Mouse (Mus musculus) left cerebral cortex, postnatal 25 days (tissue): Measurements from ENCODE around the gene Tex9. TPM values are rescaled to one million over a fixed set of nuclear protein-coding genes. Genes with fewer than 3 reads are reported as not detected.

Source experiments
- DNase-seq, 2 experiments: peaks; one replicate each; pipeline ENCODE4 v3.0.0; 2022; ENCODE audit warnings: low spot score in 2 of 2, mixed read lengths in 1 of 2
- intact Hi-C: fragments of 180-260 bp; cut with DNase I; formaldehyde crosslinking; loops from one replicate; pipeline ENCODE4 v1.15.1; 2025
- total RNA-seq, 2 experiments: library from RNA; stranded (reverse); gene quantifications; 2 replicates each; pipeline ENCODE4 v1.2.3; 2021

Tex9 gene
- 10 to 100 TPM in 1 of 2 experiments, 1 to 10 TPM in 1; 8.3 to 13.9 TPM for total RNA-seq

DNA sequence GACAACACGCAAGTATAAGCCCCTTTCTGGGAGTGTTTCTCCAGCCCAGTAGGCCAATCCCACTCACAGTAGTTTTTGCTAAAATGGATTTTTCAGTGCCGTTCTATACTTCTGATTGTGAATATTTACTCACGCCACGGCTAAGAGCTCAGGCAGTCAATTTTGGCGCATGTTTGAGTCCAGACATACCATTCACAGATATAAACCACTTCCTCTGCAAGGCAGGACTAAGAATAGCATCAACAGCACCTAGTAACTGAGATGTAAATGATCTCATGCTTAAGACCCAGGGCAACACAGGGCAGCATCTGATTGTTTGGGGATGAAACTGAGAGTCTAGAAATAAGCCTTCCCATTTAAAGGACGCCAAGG, at the start of gene Tex9:
Tex9 (minus strand) TSS at position 19 of the 372 bp plus-strand sequence.
- intact Hi-C loops: loop anchor here (2.0 kb wide), 1 partner anchor 39 kb away; no protein-coding TSS in a partner anchor
- no peak for DNase-seq

DNA sequence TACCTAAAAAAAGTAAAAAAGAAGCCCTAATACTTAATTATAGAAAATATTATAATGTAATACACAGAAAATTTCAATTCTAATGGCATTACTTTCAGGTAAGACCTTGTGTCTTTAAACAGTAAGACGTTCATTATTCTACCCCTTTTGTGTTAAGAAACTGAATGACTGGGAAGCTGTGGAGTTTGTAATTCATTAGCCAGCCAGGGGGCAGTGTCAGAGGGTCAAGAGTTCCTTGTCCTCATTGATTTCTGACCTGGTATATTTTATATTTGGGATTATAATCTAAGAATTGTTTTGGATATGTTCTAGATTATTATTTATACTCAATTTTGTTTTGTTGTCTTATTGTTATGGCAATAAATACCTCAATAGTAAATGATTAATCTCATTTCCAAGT, 45.1 kb upstream of the Tex9 start:
- intact Hi-C loops: no loop called here
- DNase-seq: no peak

DNA sequence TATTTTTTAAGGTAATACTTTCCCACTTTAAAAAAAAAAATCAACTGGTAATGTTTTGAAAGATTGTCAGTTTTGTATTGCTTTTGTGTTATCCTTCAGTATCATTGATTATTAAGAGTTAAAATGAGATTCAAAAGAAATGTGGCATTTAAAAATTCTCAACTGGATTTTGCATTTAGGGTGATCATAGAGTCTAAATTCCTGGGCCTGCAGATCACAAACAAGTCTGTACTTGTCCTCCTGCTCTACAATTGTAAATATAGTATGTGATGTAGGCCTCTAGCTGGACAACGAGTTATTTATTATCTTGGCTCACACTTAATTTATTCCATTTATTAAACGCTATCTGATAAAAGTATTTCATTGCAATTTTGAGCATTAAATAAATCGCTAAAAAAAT, 43.4 kb upstream of the Tex9 start:
- intact Hi-C loops: no loop called here
- no peak for DNase-seq

DNA sequence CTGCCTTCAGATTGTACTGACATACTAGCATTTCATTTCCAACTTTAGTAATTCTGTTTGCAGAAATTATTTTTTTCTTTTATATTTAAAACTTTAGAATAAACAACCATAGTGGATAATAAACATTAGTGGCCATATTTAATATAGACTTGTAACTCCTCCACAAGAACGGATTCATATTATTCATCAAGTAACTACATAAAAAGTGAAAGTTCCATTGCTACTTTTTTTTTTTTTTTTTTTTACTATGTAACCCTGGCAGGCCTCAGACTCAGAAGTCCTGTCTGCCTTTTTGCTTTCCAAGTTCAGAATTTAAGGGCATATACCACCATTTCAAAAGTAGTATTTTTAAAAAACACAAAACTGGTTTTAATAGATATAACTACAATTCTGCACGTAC, 43.0 kb upstream of the Tex9 start:
- no peak for DNase-seq
- intact Hi-C loops: loop anchor here (5.0 kb wide), 1 partner anchor 127 kb away; the partner anchor contains the start of gene Nedd4

DNA sequence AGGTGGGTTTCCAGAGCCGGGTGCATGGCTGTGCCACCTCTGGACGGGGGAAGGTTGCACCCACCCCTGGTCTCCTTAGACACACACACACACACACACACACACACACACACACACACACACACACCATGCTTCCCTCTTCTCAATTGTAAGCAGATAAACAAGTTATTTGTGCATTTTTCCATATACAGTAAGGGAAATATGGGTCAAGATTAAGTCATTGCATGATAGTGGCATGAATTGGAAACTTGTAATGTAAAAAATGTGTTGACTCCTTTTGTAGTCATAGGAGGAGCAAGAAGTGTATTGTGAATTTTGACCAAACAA, 41.0 kb upstream of the Tex9 start:
- no peak for DNase-seq
- intact Hi-C loops: loop anchor here (5.0 kb wide), 1 partner anchor 129 kb away; the partner anchor contains the start of gene Nedd4

DNA sequence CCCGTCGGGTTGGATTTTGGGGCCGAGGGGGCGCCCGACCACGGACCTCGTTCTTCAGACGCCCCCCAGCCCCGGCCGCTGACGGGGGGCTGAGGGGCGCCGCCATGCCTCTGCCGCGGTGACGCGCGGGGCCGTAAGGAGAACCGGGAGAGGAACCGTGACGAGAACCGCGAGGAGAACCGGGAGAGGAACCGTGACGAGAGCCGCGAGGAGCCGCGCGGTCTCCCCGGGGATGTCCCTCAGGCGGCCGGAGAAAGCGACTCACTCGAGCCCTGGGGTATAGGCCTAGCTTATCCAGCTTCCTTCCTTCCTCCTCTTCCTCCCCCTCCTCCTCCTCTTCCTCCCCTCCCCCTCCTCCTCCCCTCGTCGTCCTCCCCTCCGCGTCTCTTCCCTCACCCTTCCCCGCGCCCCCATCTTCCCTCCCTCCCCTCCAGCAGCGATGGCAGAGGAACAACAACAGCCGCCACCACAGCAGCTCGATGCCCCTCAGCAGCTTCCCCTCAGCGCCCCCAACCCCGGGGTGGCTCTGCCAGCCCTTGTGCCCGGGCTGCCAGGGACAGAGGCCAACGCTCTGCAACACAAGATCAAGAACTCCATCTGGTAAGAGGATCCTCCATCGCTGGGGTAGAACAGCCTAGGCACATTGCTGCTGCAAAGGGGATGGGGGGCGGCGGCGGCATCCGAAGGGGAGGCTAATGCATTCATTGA, 40.5 kb upstream of the Tex9 start:
- peak; percentile 31 to 51 for DNase-seq
- intact Hi-C loops: loop anchor here (5.0 kb wide), 1 partner anchor 130 kb away; the partner anchor contains the start of gene Nedd4

DNA sequence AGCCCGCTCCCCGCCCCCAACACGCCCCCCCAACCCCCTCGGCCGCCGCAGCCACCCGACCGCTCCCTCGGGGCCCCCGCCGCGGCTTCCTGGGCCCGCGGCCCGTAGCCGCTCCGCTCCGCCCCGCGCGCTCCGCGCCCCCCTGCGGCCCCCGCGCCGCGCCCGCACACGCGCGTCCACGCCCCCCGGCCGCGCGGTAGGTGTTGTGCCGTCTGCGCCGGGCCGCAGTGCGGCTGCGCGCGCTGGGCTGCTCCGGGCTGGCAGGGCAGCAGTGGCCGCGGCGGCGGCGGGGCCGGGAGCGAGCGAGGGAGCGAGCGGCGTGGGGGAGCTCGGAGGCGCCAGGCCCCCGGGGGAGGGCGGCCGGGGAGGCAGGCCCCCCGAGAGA, 40.0 kb upstream of the Tex9 start, which contains the start of gene Rfx7:
Rfx7 (plus strand) TSS at position 245 of the 385 bp plus-strand sequence.
- intact Hi-C loops: loop anchor here (2.0 to 5.0 kb wide), 2 partner anchors 39 to 130 kb away; partner anchors contain the start of genes Nedd4 and Tex9

DNA sequence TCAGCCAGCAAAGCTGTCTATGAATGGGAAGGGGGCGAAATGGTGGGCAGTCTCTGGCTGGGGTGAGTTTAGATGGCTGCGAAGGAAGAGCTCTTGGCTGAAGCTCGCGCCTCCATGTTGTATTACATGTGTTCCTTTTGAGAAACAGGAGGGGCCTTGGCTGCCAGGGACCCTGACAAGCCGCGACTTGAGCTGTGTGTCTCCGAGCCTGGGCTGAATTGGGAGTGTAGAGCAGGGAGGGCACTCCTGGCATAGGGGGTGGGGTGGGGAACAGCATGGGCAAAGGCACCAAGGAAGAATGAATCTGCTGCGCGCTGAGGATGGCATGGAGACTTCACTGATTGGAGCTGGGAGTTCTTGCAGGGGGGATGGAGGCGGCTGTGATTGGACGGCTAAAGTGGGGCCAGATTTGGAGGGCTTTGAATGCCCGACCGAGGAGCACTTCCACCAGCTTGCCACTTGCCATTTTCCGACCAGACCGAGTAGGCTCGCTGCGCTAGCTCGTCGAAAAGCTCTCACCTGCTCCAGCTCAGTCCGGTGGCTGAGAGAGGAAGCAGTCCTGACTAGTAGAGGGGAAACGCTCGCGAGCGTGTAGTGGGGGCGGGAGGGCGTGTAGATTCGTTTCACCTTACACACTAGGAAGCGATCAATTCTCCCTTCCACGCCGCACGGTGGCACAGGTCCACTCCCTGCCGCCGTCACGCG, 39.4 kb upstream of the Tex9 start:
- intact Hi-C loops: loop anchor here (2.0 to 5.0 kb wide), 2 partner anchors 39 to 131 kb away; partner anchors contain the start of genes Nedd4 and Tex9
- peak; percentile 81 to 94 for DNase-seq

More for the DNA sequence above, 40.0 kb upstream of the Tex9 start, which contains the start of gene Rfx7:
- peak; percentile 72 to 80 for DNase-seq

DNA sequence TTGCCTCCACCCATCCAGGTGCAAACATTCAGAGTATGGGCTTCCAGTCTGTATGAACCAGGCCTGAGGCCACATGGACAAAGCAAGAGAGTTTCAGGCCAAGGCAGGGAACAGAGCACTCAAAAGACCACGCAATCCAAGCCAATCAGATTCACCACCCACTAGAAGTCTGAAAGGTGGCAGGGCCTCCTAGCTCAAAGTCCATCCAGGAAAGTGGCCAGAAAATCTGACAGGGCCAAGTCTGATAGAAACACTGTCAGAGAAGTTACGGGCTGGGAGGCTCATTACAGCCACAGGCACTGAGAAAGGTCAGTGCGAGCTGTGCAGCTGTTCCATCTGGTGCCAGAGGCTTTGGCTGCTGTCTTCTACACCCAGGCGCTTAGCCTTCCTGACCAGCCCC, 38.8 kb upstream of the Tex9 start:
- intact Hi-C loops: loop anchor here (1.0 to 5.0 kb wide), 3 partner anchors 38 to 131 kb away; partner anchors contain the start of genes Nedd4 and Tex9
- no peak for DNase-seq

DNA sequence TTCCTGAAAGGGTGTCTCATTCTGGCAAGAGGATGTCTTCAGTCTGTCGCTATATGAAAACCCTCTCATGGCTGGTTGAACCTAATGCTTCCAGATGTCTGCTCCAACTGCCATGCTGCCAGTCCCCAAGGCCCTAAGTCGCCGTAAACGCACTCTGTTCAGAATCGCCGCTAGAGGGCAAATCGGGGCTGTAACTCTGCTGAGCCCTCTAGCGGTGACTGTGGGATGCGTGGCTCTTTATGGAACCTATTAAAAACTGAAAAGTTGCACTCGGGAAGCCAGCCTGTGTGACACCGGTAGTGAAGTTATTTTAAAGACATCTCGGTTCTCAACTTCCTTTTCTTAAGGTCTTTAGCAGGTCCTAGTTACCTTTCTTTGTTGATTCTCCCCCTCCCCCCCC, 38.2 kb upstream of the Tex9 start:
- peak; percentile 84 to 91 for DNase-seq
- intact Hi-C loops: loop anchor here (1.0 to 5.0 kb wide), 3 partner anchors 37 to 132 kb away; partner anchors contain the start of genes Nedd4 and Tex9

DNA sequence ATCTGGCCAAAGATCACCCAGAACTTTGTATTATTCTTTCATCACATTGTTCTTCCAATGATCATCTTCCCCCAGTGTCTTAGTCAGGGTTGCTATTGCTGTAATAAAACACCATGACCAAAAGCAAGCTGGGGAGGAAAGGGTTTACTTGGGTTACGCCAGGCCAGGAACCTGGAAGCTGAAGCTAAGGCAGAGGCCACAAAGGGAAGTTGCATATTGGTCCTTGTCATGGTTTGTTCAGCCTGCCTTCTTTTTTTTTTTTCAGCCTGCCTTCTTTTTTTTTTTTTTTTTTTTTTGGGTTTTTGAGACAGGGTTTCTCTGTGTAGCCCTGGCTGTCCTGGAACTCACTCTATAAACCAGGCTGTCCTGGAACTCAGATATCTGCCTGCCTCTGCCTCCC, 34.1 kb upstream of the Tex9 start:
- intact Hi-C loops: no loop called here
- DNase-seq: no peak

DNA sequence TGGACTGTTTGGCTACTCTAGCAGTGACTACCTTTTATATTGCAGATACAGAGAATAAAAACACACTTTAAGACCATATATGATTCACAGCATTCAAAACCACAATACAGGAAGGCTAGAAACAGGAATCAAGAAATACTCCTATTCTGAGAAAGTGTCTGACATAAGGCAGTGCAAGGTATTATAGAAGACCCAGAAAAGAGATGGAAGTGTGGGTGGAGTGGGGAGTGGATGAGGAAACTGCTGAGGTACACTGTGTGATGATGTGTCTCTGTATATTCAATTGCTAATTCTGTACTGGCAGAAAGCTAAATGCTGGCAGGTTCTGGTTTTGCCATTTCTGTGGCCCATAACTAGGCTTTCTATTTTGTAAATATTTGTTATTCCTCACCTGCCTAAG, 28.8 kb upstream of the Tex9 start:
- DNase-seq: peak in 1 of 2 experiments; percentile 73
- intact Hi-C loops: no loop called here

DNA sequence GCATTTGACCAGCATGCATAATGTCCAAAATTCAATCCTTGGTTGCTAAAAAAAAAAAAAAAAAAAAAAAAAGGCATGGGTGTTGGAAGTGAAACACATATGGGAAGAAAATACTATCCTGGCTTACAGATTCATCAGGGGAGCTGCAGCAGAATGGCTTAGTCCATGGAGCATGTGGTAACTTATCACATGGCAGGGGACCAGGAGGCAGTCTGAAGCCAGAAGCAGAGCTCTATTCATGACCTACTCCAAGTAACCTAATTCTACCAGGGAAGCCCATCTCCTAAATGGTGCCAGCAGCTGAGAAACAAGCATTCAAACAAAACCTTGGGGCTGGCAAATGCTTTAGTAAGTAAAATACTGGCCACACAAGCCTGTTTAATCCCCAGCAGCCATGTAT, 27.2 kb upstream of the Tex9 start:
- intact Hi-C loops: no loop called here
- DNase-seq: no peak

DNA sequence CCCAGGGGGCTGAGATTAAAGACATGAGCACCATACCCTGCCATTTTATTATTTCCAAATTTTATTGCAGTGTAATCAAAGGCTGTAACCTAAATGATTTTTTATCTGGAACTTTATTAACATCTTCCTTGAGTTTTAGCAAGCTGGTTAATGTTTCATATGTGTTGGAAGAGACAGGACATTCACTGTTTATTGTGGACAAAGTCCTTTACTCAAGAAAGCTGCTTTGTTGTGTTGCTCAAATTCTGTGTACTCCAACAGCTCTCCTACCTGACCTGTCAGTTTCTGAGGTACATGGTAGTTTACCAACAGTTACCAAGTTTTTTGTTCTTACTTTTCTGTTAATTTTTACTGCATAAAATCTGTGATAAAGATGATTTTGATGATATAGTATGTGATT, 23.4 kb upstream of the Tex9 start:
- intact Hi-C loops: no loop called here

DNA sequence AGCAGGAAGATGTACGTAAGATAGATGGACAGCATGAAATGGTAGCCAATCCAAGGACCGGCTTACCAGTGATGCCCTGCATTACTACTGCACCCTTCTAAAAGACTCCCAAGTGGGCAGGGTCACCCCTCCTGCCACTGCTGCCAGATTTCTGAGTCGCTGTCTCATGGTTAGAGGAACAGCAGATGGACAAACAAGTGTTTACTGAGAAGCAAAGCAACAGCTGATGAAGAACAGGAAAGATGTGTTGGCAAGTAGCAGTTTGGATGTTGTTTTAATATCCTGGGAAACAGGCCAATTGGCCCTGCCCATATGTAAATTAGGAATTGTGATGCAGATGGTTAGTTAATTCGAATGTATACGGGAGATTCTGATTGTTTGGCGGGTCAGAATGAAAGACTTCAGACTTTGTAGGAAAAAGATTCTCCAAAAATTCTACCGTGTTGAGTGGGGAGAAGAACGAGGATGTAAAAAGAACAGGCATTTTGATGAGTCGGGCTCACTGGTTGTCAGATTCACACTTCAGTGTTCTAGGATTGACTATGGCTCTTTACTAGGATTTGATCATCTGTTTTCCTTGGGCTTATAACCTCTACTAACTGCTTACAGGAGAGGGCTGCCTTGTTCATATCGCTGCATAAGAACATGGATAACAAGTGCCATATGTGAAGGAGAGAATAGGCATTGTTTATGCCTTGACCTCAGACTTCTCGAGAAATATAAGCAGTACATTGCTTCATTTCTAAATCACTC, 20.4 kb upstream of the Tex9 start:
- intact Hi-C loops: no loop called here
- no peak for DNase-seq

More for the DNA sequence above, 23.4 kb upstream of the Tex9 start:
- no peak for DNase-seq

DNA sequence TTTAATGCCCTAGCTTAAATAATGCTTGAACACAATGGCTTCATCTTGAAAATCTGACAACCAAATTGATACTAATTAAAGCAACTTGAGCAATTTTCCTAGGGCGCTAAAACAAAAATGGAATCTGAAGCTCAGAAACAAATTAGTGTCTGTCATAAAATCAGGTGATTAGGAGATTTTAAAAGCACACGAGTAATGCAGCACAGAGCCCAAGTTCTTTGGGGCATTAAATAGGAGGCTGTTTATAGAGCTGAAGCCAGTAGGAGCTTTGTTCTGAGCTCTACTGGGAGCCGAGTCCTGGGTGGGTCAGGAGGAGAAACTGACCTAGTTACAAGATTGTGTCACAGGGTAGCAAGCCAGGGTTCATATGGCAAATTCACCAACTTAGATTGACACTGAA, 5.2 kb upstream of the Tex9 start:
- intact Hi-C loops: no loop called here
- no peak for DNase-seq

DNA sequence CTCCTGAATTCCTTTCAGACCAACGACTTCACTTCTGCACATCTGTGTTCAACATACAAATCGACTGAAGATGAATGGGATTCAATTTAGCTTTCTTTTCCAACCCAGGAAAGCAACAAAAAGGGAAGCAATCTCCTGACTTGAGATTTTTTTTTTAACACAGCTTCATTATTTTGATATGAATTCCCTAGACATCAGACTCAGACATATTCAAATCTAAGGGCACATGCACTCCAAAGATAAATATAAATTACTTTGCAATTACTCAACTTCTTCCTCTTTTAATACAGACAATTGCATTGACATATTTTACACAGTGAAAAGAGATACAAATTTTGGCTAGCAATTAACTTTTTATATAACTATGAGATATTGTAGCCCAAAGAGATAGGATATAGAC, 4.7 kb upstream of the Tex9 start:
- DNase-seq: no peak
- intact Hi-C loops: no loop called here

DNA sequence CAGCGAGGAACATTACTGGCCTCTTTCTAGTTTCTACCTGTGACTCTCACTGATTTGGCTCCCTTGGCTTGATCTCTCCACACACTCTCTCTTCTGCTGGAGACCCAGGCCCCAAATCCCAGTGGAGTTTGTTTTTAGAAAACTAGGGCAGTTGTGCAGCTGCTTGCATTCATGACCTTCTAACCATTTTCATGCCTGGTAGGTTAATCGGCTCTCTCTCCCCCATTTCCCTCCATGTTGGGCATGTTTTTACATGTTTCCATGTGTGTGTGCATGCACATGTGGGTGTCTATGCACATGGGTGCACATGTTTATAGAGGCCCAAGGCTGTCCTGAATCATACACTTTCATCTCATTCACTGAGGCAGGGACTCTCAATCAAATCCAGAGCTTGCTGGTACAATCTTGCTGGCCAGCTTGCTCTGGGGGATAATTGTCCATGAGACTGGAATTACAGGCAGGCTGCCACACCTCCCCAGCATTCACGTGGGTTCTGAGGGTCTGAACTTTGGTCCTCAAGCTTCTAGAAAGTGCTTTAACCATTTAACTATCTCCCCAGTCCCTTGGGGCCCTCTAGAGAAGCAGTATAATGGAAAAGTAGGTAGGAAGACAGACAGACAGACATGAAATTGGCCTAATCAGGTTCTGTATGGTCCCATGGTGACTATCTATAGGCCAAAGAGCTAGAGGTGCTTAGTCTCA, 2.1 kb upstream of the Tex9 start:
- no peak for DNase-seq
- intact Hi-C loops: loop anchor here (2.0 kb wide), 1 partner anchor 37 kb away; no protein-coding TSS in a partner anchor

DNA sequence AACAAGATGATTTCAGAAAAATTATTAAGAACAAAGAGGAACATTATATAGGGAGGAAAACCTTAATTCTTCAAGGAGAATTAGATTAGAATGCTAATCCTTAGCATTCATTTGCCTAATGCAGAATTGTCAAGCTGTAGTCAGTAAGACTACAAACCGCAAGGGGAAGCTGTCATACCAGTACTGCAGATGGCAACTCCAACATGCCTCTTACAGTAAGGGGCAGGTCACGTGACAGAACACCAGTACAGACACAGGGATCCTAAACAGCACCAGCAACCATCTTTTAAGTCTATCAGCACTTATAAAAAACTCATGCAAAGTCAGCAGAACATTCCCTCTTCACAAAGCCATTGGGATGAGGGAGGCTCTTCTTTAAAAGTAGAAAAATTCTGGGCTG, 1.5 kb upstream of the Tex9 start:
- intact Hi-C loops: loop anchor here (2.0 kb wide), 1 partner anchor 37 kb away; no protein-coding TSS in a partner anchor
- no peak for DNase-seq
